Mouse (Mus musculus): ENCODE measurements at regions not wholly inside any gene's neighbourhood (a gene's known extent, or its start where the extent isn't known, plus 50 kb on each side); places are given as distances from the start of the nearest gene placed in this dataset.

GRCm38 (mm10) chr1:152164843-152165489 is 75.0 kb upstream of the 1700025G04Rik start:
- DNase-seq = no peak

- DNase-seq = no peak
Measured at GRCm38 (mm10) chr1:152164212-152164611, 74.3 kb upstream of the 1700025G04Rik start.

GRCm38 (mm10) chr1:152152474-152152873 is 62.5 kb upstream of the 1700025G04Rik start:
- DNase-seq = no peak

GRCm38 (mm10) chr1:152148731-152149130 is 58.8 kb upstream of the 1700025G04Rik start:
- no peak for DNase-seq

GRCm38 (mm10) chr1:152140175-152140574 is 50.2 kb upstream of the 1700025G04Rik start:
- DNase-seq = no peak

Data from thymus, postnatal 4 days (tissue).